Mouse (Mus musculus): ENCODE results near the gene Cacng1. TPM values are rescaled to one million over a fixed set of nuclear protein-coding genes. Genes with fewer than 3 reads are reported as not detected.

Gene Cacng1
- polyA plus RNA-seq, 1 experiment from 2014 or later, result 0.81 TPM

DNA sequence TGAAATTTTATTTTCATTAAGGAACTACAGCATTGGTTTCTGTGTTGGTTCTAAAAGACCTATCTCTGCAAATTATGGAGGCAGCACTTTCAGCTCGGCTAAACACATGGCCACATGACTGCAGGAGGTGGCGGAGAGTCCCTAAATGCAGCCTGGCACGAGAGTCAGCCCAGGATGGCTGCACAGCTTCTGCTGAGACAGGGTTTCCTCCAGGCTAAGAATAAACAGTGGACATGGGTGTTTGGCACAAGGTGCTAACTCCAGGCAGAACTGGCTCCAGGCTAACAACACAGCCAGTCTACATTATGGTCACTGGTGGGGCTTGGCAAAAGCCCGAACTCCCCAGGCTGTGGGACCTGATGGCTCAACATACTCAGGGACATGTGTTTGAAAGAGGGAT lies 14.6 kb upstream of the Cacng1 start:
- no peak overlapping the region for H3K27ac ChIP-seq (ENCODE audit: low read depth)
- no peak overlapping the region for H3K9ac ChIP-seq (replicated peaks)
- H3K4me1 ChIP-seq (ENCODE audit: insufficient read depth), result no peaks in the 10 kb centered on the region
- no peak for TF ChIP-seq CTCF (IDR thresholded peaks at IDR 0.05; ENCODE audit: low read depth)
- TF ChIP-seq EP300 (IDR thresholded peaks at IDR 0.05; ENCODE audit: low read depth), result no peak
- ATAC-seq (no peak), DNase-seq (no peak)
- H3K4me2 ChIP-seq (ENCODE audit: low read depth, low read length), result no peak overlapping the region
- H3K36me3 ChIP-seq (replicated peaks; ENCODE audit: insufficient read depth, low read length), result no peaks in the 10 kb centered on the region
- WGBS (ENCODE audit: insufficient replicate concordance), result 71% methylated on average over 4 of the region's 4 CpGs
- no peak overlapping the region for H3K4me3 ChIP-seq (ENCODE audit: low read depth, low read length)
- H3K9me3 ChIP-seq (ENCODE audit: low read length), result no peaks in the 10 kb centered on the region
- no peaks in the 10 kb centered on the region for H3K27me3 ChIP-seq (ENCODE audit: insufficient read depth, low read length)

- WGBS (ENCODE audit: insufficient replicate concordance), result 70% methylated on average over 7 of the region's 7 CpGs
- no peaks in the 10 kb centered on the region for H3K9me3 ChIP-seq (ENCODE audit: low read length)
- DNase-seq (no peak), ATAC-seq (no peak)
- no peak overlapping the region for H3K4me2 ChIP-seq (ENCODE audit: low read depth, low read length)
- H3K9ac ChIP-seq (replicated peaks), result no peak overlapping the region
- H3K4me3 ChIP-seq (ENCODE audit: low read depth, low read length), result no peak overlapping the region
- no peak overlapping the region for H3K27ac ChIP-seq (ENCODE audit: low read depth)
- no peak for TF ChIP-seq CTCF (IDR thresholded peaks at IDR 0.05; ENCODE audit: low read depth)
- no peak for TF ChIP-seq EP300 (IDR thresholded peaks at IDR 0.05; ENCODE audit: low read depth)
- H3K36me3 ChIP-seq (replicated peaks; ENCODE audit: insufficient read depth, low read length), result no peaks in the 10 kb centered on the region
- no peaks in the 10 kb centered on the region for H3K27me3 ChIP-seq (ENCODE audit: insufficient read depth, low read length)
- H3K4me1 ChIP-seq (ENCODE audit: insufficient read depth), result no peaks in the 10 kb centered on the region
These were observed 12.8 kb upstream of the Cacng1 start for GRCm38 (mm10) chr11:107729141-107729540.

DNA sequence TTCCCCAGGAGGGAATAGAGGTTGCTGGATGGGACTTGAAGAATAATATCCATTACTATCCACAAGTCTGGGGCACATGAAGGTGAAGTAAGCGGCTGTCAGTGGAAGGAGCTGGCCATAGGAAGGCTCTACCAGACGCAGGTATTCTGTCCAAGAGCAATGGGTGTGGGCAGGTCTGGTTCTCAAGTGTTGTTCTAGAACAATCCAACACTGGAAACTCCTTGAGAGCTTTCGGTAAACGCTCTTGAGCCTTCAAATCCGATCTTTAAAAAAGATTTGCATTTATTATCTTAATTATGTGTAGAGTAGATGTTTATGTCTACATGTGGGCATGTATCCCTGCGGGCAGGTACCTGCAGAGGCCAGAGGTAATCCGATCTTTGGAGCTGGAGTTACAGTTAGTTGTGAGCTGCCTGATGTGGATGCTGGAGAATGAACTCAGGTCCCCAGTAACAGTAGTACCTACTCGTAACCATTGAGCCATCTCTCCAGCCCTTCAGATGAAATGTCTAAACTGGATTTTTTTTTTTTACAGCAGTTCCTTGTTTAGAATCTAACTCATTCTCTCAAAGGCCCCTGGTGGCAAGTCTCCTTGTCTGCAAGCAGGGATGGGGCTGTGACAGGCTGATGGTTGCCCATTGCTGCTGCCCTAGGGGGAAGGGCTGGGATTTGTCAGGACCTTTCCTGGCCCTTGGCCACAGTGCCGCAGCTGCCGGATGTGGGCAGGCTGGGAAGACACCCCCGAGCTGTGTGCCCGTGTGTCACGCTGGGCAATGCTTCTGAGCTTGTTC lies 11.9 kb upstream of the Cacng1 start:
- 69% methylated on average over 13 of the region's 13 CpGs for WGBS (ENCODE audit: insufficient replicate concordance)
- no peak overlapping the region for H3K27ac ChIP-seq (ENCODE audit: low read depth)
- H3K9ac ChIP-seq (replicated peaks), result no peak overlapping the region
- no peaks in the 10 kb centered on the region for H3K36me3 ChIP-seq (replicated peaks; ENCODE audit: insufficient read depth, low read length)
- DNase-seq (no peak), ATAC-seq (no peak)
- no peaks in the 10 kb centered on the region for H3K9me3 ChIP-seq (ENCODE audit: low read length)
- H3K27me3 ChIP-seq (ENCODE audit: insufficient read depth, low read length), result no peaks in the 10 kb centered on the region
- H3K4me2 ChIP-seq (ENCODE audit: low read depth, low read length), result no peak overlapping the region
- H3K4me1 ChIP-seq (ENCODE audit: insufficient read depth), result no peaks in the 10 kb centered on the region
- TF ChIP-seq CTCF (IDR thresholded peaks at IDR 0.05; ENCODE audit: low read depth) (no peak), EP300 (IDR thresholded peaks at IDR 0.05; ENCODE audit: low read depth) (no peak)
- H3K4me3 ChIP-seq (ENCODE audit: low read depth, low read length), result no peak overlapping the region

DNA sequence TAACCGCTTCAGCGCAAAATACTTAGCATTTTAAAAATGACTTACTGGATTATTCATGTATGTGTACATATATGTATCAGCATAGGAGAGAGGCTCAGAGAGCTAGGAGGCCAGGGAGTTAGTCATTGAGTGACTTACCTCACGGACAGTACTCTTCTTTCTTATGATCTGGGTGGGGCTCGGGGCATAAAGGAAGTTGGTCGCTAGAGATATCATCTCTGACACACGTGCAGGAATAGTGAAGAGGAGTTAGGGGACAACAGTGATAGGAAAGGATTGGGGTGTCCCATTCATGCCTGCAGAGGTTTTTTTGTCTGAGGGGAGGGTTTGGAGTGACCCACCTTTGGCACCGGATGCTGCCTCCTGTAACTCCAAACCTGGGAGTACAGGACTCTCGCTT lies 8.3 kb upstream of the Cacng1 start:
- H3K36me3 ChIP-seq (replicated peaks; ENCODE audit: insufficient read depth, low read length), result no peaks in the 10 kb centered on the region
- no peak overlapping the region for H3K4me3 ChIP-seq (ENCODE audit: low read depth, low read length)

GRCm38 (mm10) chr11:107721057-107721456 lies 4.7 kb upstream of the Cacng1 start:
- WGBS (ENCODE audit: insufficient replicate concordance), result 68% methylated on average over 7 of the region's 7 CpGs
- Histone ChIP-seq H3K4me2 (ENCODE audit: low read depth, low read length) (no peak overlapping the region), H3K9ac (replicated peaks) (no peak overlapping the region), H3K36me3 (replicated peaks; ENCODE audit: insufficient read depth, low read length) (no peaks in the 10 kb centered on the region), H3K27ac (ENCODE audit: low read depth) (no peak overlapping the region), H3K27me3 (ENCODE audit: insufficient read depth, low read length) (no peaks in the 10 kb centered on the region), H3K4me1 (ENCODE audit: insufficient read depth) (no peaks in the 10 kb centered on the region), H3K4me3 (ENCODE audit: low read depth, low read length) (no peak overlapping the region), H3K9me3 (ENCODE audit: low read length) (no peaks in the 10 kb centered on the region)
- no peak for TF ChIP-seq EP300 (IDR thresholded peaks at IDR 0.05; ENCODE audit: low read depth)
- no peak for TF ChIP-seq CTCF (IDR thresholded peaks at IDR 0.05; ENCODE audit: low read depth)
- DNase-seq (no peak), ATAC-seq (no peak)

More for the DNA sequence above, 8.3 kb upstream of the Cacng1 start:
- no peaks in the 10 kb centered on the region for H3K9me3 ChIP-seq (ENCODE audit: low read length)
- H3K4me1 ChIP-seq (ENCODE audit: insufficient read depth), result no peaks in the 10 kb centered on the region
- H3K4me2 ChIP-seq (ENCODE audit: low read depth, low read length), result no peak overlapping the region
- H3K27me3 ChIP-seq (ENCODE audit: insufficient read depth, low read length), result no peaks in the 10 kb centered on the region
- TF ChIP-seq EP300 (IDR thresholded peaks at IDR 0.05; ENCODE audit: low read depth), result no peak
- no peak for TF ChIP-seq CTCF (IDR thresholded peaks at IDR 0.05; ENCODE audit: low read depth)
- DNase-seq (no peak), ATAC-seq (no peak)
- H3K9ac ChIP-seq (replicated peaks), result no peak overlapping the region
- 55% methylated on average over 8 of the region's 8 CpGs for WGBS (ENCODE audit: insufficient replicate concordance)
- no peak overlapping the region for H3K27ac ChIP-seq (ENCODE audit: low read depth)

GRCm38 (mm10) chr11:107720264-107721021 lies 4.1 kb upstream of the Cacng1 start:
- Histone ChIP-seq H3K36me3 (replicated peaks; ENCODE audit: insufficient read depth, low read length) (no peaks in the 10 kb centered on the region), H3K27ac (ENCODE audit: low read depth) (no peak overlapping the region), H3K4me1 (ENCODE audit: insufficient read depth) (no peaks in the 10 kb centered on the region), H3K4me2 (ENCODE audit: low read depth, low read length) (no peak overlapping the region), H3K9me3 (ENCODE audit: low read length) (no peaks in the 10 kb centered on the region), H3K27me3 (ENCODE audit: insufficient read depth, low read length) (no peaks in the 10 kb centered on the region), H3K9ac (replicated peaks) (no peak overlapping the region), H3K4me3 (ENCODE audit: low read depth, low read length) (no peak overlapping the region)
- DNase-seq (no peak), ATAC-seq (no peak)
- WGBS (ENCODE audit: insufficient replicate concordance), result 74% methylated on average over 9 of the region's 9 CpGs
- no peak for TF ChIP-seq CTCF (IDR thresholded peaks at IDR 0.05; ENCODE audit: low read depth)
- TF ChIP-seq EP300 (IDR thresholded peaks at IDR 0.05; ENCODE audit: low read depth), result no peak

Data from liver, postnatal 0 days (tissue).